ENCODE assay signal across 16 mouse cellular contexts in the genomic region with DNA sequence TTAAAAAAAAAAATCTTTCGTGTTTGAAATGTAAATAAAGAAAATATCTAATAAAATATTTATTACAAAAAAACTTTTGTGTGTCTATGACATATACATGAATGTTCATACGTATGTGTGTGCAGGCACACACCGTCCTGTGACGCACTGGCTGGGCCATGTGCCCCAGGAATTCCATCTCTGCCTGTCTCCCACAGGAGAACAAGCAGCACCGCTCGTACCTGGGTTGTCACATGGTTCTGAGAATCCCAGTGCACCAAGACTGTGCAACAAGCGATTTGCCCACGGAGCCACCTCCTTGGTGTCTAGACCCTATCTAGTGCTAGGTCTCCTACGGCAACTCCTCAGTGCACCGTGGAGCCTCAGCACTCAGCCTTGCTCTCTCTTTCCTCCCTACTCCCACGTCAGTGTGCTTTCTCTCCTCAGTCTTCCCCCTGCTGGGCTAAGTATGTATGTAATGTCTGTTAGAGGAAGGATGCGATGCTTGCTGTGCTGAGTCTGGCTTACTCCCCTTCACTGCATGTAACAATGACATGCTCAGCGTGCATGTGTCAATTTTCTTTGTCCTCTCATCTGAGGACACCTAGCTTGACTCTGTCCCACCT. TPM values are rescaled to one million over a fixed set of nuclear protein-coding genes. Genes with fewer than 3 reads are reported as not detected.
DNase-seq lines count a peak whose midpoint lies in the region; ATAC-seq and TF ChIP-seq lines count a peak whose summit lies in the region.
"Had no signal": no experiment of that assay in that cellular context is flagged by ENCODE, and none has a peak within 500 bp of the region (broad histone marks: within the 10 kb centered on the region; RNA-seq: fewer than 3 reads in every experiment).

No protein-coding gene starts in this region.

- H3K27me3 ChIP-seq in hindbrain, embryonic 16.5 days (replicated peaks; ENCODE audit: control insufficient read depth, insufficient read depth, low read length), result no peaks in the 10 kb centered on the region
- H3K27me3 ChIP-seq in hindbrain, embryonic 10.5 days (ENCODE audit: insufficient read depth, poor library complexity, severe bottlenecking), result no peaks in the 10 kb centered on the region
- H3K27me3 ChIP-seq in midbrain, embryonic 12.5 days, result no peaks in the 10 kb centered on the region
- no peaks in the 10 kb centered on the region for H3K27me3 ChIP-seq in midbrain, embryonic 10.5 days (ENCODE audit: low read depth, poor library complexity, severe bottlenecking)
- H3K27me3 ChIP-seq in midbrain, postnatal 0 days (ENCODE audit: insufficient read depth, low read length), result no peaks in the 10 kb centered on the region
- H3K27me3 ChIP-seq: limb, embryonic 15.5 days; neural tube, embryonic 13.5 days had no signal

- DNase-seq in cerebellum, postnatal 25 days, result no peak
- DNase-seq in hindbrain, embryonic 10.5 days (ENCODE audit: low spot score), result no peak
- DNase-seq in midbrain, embryonic 10.5 days (ENCODE audit: low spot score), result no peak
- DNase-seq in midbrain, postnatal 0 days (ENCODE audit: low spot score), result no peak
- no peak for DNase-seq in thymus, postnatal 36 days
- DNase-seq: cerebellum, adult 18-20 months; gastrocnemius, postnatal 36 days; kidney, adult 18-20 months; liver, postnatal 0 days; lung, postnatal 4 days had no signal

- H3K27ac ChIP-seq in hindbrain, embryonic 16.5 days (ENCODE audit: low read depth, low read length), result no peak overlapping the region
- no peak overlapping the region for H3K27ac ChIP-seq in hindbrain, embryonic 10.5 days
- no peak overlapping the region for H3K27ac ChIP-seq in midbrain, embryonic 12.5 days (replicated peaks)
- no peak overlapping the region for H3K27ac ChIP-seq in midbrain, embryonic 10.5 days (replicated peaks)
- no peak overlapping the region for H3K27ac ChIP-seq in midbrain, postnatal 0 days (ENCODE audit: low read depth, low read length)
- H3K27ac ChIP-seq: limb, embryonic 15.5 days; neural tube, embryonic 13.5 days had no signal

- ATAC-seq in cerebellum, adult (ENCODE audit: insufficient number of reproducible peaks, low FRiP score, low TSS enrichment), result peak; percentile 24; the same call in 1 of the 2 replicates
- ATAC-seq in hindbrain, embryonic 16.5 days, result peak; percentile 41
- ATAC-seq in midbrain, embryonic 12.5 days (ENCODE audit: low FRiP score, low read depth), result peak; percentile 57; the same call in 1 of the 2 replicates
- ATAC-seq in midbrain, postnatal 0 days (ENCODE audit: low FRiP score), result 0 out of 2 replicates have a peak, but pooled peaks have one; percentile 47
- ATAC-seq: liver, postnatal 0 days had no signal

- H3K9me3 ChIP-seq in hindbrain, embryonic 16.5 days (ENCODE audit: control insufficient read depth, low read length), result no peaks in the 10 kb centered on the region
- H3K9me3 ChIP-seq in hindbrain, embryonic 10.5 days, result no peaks in the 10 kb centered on the region
- H3K9me3 ChIP-seq in midbrain, embryonic 12.5 days, result no peaks in the 10 kb centered on the region
- no peaks in the 10 kb centered on the region for H3K9me3 ChIP-seq in midbrain, embryonic 10.5 days (replicated peaks)
- H3K9me3 ChIP-seq in midbrain, postnatal 0 days (ENCODE audit: low read length), result no peaks in the 10 kb centered on the region
- H3K9me3 ChIP-seq: limb, embryonic 15.5 days; neural tube, embryonic 13.5 days had no signal

- H3K4me1 ChIP-seq in hindbrain, embryonic 16.5 days (ENCODE audit: control insufficient read depth, insufficient read depth, low read depth, low read length), result no peaks in the 10 kb centered on the region
- H3K4me1 ChIP-seq in hindbrain, embryonic 10.5 days (replicated peaks), result no peaks in the 10 kb centered on the region
- 0 out of 2 replicates have a peak, but pooled peaks cover 1% of the 10 kb centered on the region for H3K4me1 ChIP-seq in midbrain, embryonic 12.5 days
- no peaks in the 10 kb centered on the region for H3K4me1 ChIP-seq in midbrain, embryonic 10.5 days
- H3K4me1 ChIP-seq in midbrain, postnatal 0 days (ENCODE audit: insufficient read depth, low read length), result peaks cover 2% of the 10 kb centered on the region; the same call in 1 of the 2 replicates
- H3K4me1 ChIP-seq: neural tube, embryonic 13.5 days had no signal

- 73% methylated on average over 13 of the region's 13 CpGs for WGBS in hindbrain, embryonic 16.5 days
- 84% methylated on average over 13 of the region's 13 CpGs for WGBS in hindbrain, embryonic 10.5 days
- 85% methylated on average over 13 of the region's 13 CpGs for WGBS in midbrain, embryonic 12.5 days
- 87% methylated on average over 13 of the region's 13 CpGs for WGBS in midbrain, embryonic 10.5 days
- 83% methylated on average over 13 of the region's 13 CpGs for WGBS in midbrain, postnatal 0 days

- H3K4me2 ChIP-seq in hindbrain, embryonic 16.5 days (ENCODE audit: low read length), result no peak overlapping the region
- H3K4me2 ChIP-seq in midbrain, embryonic 12.5 days (replicated peaks), result no peak overlapping the region
- no peak overlapping the region for H3K4me2 ChIP-seq in midbrain, postnatal 0 days (ENCODE audit: low read depth, low read length, poor library complexity, severe bottlenecking)
- H3K4me2 ChIP-seq: heart, embryonic 11.5 days; limb, embryonic 15.5 days; neural tube, embryonic 13.5 days had no signal

- H3K9ac ChIP-seq in hindbrain, embryonic 16.5 days (ENCODE audit: low read depth, low read length), result no peak overlapping the region
- H3K9ac ChIP-seq in midbrain, embryonic 12.5 days (replicated peaks), result no peak overlapping the region
- no peak overlapping the region for H3K9ac ChIP-seq in midbrain, postnatal 0 days (replicated peaks; ENCODE audit: low read length, poor library complexity, severe bottlenecking)
- H3K9ac ChIP-seq: limb, embryonic 15.5 days; liver, postnatal 0 days; neural tube, embryonic 13.5 days had no signal

- TF ChIP-seq CTCF in midbrain, postnatal 0 days (IDR thresholded peaks at IDR 0.05), result peak; percentile 49

- peaks cover 14% of the 10 kb centered on the region for H3K36me3 ChIP-seq in hindbrain, embryonic 16.5 days (ENCODE audit: control insufficient read depth, insufficient read depth, low read length)
- peaks cover 62% of the 10 kb centered on the region for H3K36me3 ChIP-seq in hindbrain, embryonic 10.5 days
- peaks cover 56% of the 10 kb centered on the region for H3K36me3 ChIP-seq in midbrain, embryonic 12.5 days
- H3K36me3 ChIP-seq in midbrain, embryonic 10.5 days, result peaks cover 56% of the 10 kb centered on the region
- peaks cover 33% of the 10 kb centered on the region for H3K36me3 ChIP-seq in midbrain, postnatal 0 days (ENCODE audit: insufficient read depth, low read length)

- no peak overlapping the region for H3K4me3 ChIP-seq in hindbrain, embryonic 16.5 days (ENCODE audit: low read length)
- no peak overlapping the region for H3K4me3 ChIP-seq in hindbrain, embryonic 10.5 days
- H3K4me3 ChIP-seq in midbrain, embryonic 12.5 days, result no peak overlapping the region
- no peak overlapping the region for H3K4me3 ChIP-seq in midbrain, embryonic 10.5 days
- H3K4me3 ChIP-seq in midbrain, postnatal 0 days (ENCODE audit: low read depth, low read length), result no peak overlapping the region
- H3K4me3 ChIP-seq: limb, embryonic 15.5 days; neural tube, embryonic 13.5 days had no signal

RNA-seq across cellular contexts. Expression of a gene that starts 21.5 kb away (rescaled TPM):
- polyA plus RNA-seq in hindbrain, embryonic 16.5 days (2015; fragmentation: Nextera tagmentation; extraction: Ambion mirVana), result 71.3 and 83.9 TPM in 2 replicates
- polyA plus RNA-seq in hindbrain, embryonic 10.5 days (2016; fragmentation: Nextera tagmentation; extraction: Ambion mirVana), result 98.9 and 100 TPM in 2 replicates
- polyA plus RNA-seq in midbrain, embryonic 12.5 days (2016; fragmentation: Nextera tagmentation; extraction: Ambion mirVana), result 119 and 120 TPM in 2 replicates
- polyA plus RNA-seq in midbrain, embryonic 10.5 days (2016; fragmentation: Nextera tagmentation; extraction: Ambion mirVana), result 102 and 107 TPM in 2 replicates
- 36.6 and 47.6 TPM in 2 replicates for total RNA-seq in midbrain, postnatal 0 days (2014; rRNA removed)
- 61.5 and 62.2 TPM in 2 replicates for polyA plus RNA-seq in midbrain, postnatal 0 days (2015; fragmentation: Nextera tagmentation; extraction: Ambion mirVana)
